Mouse (Mus musculus) kidney, postnatal 0 days (tissue): ENCODE measurements around the gene Ccdc38. TPM values are rescaled to one million over a fixed set of nuclear protein-coding genes. Genes with fewer than 3 reads are reported as not detected.

ENCODE experiments used
- ATAC-seq: fragments of 200-750 bp; cut with Nextera tagmentation; replicated peaks from 2 replicates; pipeline ENCODE4 v1.8.0; 2017; ENCODE audit warnings: low read depth, moderate number of reproducible peaks, moderate TSS enrichment, moderate library complexity; ENCODE audit not compliant: low FRiP score
- DNase-seq: peaks from one replicate; pipeline ENCODE4 v3.0.0-alpha.2; 2016; ENCODE audit warnings: low spot score
- H3K27ac ChIP-seq: fragments of 300-500 bp; sonication (generic); 2 replicates; pipeline ENCODE4 v1.5.1; 2014; ENCODE audit warnings: mild to moderate bottlenecking
- H3K27me3 ChIP-seq: fragments of 300-500 bp; sonication (generic); 2 replicates; pipeline ENCODE4 v1.6.1; 2014; ENCODE audit warnings: low read length, mixed read lengths; ENCODE audit not compliant: insufficient read depth
- H3K36me3 ChIP-seq: fragments of 300-500 bp; sonication (generic); 2 replicates; pipeline ENCODE4 v1.6.1; 2014; ENCODE audit warnings: low read length, mixed read lengths; ENCODE audit not compliant: insufficient read depth
- H3K4me1 ChIP-seq: fragments of 300-500 bp; sonication (generic); replicated peaks from 2 replicates; pipeline ENCODE4 v1.6.1; 2014; ENCODE audit warnings: antibody characterized with exemption, low read length, mixed read lengths; ENCODE audit not compliant: insufficient read depth
- H3K4me2 ChIP-seq: fragments of 300-500 bp; sonication (generic); 2 replicates; pipeline ENCODE4 v1.6.1; 2014; ENCODE audit warnings: mild to moderate bottlenecking, low read length, moderate library complexity, mixed read lengths
- H3K4me3 ChIP-seq: fragments of 300-500 bp; sonication (generic); replicated peaks from 2 replicates; pipeline ENCODE4 v1.5.1; 2014; ENCODE audit warnings: low read depth, low read length
- H3K9ac ChIP-seq: fragments of 300-500 bp; sonication (generic); 2 replicates; pipeline ENCODE4 v1.6.1; 2014; ENCODE audit warnings: low read depth, low read length
- H3K9me3 ChIP-seq: fragments of 300-500 bp; sonication (generic); replicated peaks from 2 replicates; pipeline ENCODE4 v1.6.1; 2016; ENCODE audit warnings: low read length, inconsistent platforms, mixed read lengths
- CTCF ChIP-seq: IDR thresholded peaks from 2 replicates; pipeline ENCODE4 v1.5.1; 2016; ENCODE audit warnings: antibody characterized with exemption, low read depth, mild to moderate bottlenecking, moderate library complexity
- WGBS: fragments of 180-500 bp; shearing (Covaris S2); extraction: QIAGEN DNeasy Blood & Tissue Kit; methylation state at CpG from one replicate; pipeline ENCODE4 v1.1.7; 2014; 5-methylcytosine and 5-hydroxymethylcytosine counted together
- polyA plus RNA-seq: library from polyadenylated mRNA; unstranded; fragments of >200 nt; fragmentation: Nextera tagmentation; extraction: Ambion mirVana; gene quantifications from 2 replicates; pipeline ENCODE4 v1.2.1, GENCODE M21; 2015

Gene Ccdc38
- polyA plus RNA-seq, 1 experiment from 2014 or later, result 0.26 TPM

DNA sequence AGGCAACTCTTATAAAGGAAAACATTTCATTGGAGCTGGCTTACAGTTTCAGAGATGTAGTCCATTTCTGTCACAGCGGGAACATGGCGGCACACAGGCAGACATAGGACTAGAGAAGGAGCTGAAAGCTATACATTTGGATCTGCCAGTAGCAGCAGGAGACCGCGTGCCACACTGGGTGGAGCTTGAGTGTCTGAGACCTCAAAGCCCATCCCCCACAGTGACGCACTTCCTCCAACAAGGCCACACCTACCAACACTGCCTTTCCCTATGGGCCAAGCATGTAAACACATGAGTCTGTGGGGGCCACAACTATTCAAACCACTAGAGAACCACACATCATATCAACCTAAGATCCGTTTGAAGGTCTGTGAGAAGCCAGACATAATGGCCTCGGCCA, 68.8 kb downstream of the Ccdc38 start:
- Histone ChIP-seq H3K36me3 (no peaks in the 10 kb centered on the region), H3K9ac (no peak overlapping the region), H3K27ac (no peak overlapping the region), H3K4me3 (no peak overlapping the region), H3K27me3 (no peaks in the 10 kb centered on the region), H3K4me1 (no peaks in the 10 kb centered on the region), H3K9me3 (no peaks in the 10 kb centered on the region), H3K4me2 (no peak overlapping the region)
- ATAC-seq (no peak), DNase-seq (no peak)
- TF ChIP-seq CTCF, result no peak
- 93% methylated on average over 7 of the region's 7 CpGs for WGBS

DNA sequence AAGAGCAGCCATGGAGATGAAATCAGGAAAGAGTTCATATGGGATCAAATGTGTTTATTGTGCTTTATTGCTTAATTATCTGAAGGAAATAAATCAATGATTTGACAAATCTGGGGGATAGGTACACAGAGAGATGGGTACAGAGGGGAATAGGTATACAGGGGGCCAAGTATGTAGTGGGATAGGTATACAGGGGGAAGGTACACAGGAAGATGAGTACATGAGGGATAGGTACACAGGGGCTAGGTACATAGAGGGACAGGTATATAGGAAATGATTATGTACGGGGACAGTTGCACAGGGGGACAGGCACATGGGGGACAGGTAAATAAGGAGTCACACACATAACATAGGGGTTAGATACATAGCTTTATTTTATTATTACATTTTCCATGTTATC, 70.5 kb downstream of the Ccdc38 start:
- no peak for ATAC-seq

DNA sequence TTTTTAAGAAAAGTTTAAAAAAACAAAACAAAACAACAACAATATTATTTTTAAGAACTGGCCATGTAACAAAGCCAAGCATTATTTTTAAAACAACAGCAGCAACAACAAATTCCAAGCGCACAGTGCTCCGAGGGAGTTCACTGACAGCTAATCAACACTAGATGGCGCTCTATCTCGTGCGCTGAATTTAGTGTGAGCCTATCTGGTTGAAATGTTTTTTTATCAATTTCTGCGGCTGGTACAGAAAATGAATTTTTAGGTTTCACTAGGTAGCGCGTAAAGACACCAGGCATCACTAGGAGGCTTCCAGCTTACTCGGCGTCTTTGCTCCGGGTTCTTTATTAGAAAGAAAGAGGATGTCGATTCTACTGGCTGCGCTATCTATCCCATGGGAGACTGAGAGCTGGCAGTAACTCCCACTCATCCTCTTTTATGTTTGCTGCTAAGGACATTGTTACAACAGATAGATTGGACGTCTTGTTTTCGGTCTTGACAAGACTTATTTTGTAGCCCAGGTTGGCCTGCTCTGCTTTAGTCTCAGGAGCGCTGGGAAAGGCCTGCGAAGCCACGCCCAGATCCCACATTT, 71.1 kb downstream of the Ccdc38 start:
- Histone ChIP-seq H3K36me3 (no peaks in the 10 kb centered on the region), H3K4me1 (no peaks in the 10 kb centered on the region), H3K9me3 (no peaks in the 10 kb centered on the region), H3K4me3 (no peak overlapping the region), H3K27ac (no peak overlapping the region), H3K4me2 (peak overlapping the region; percentile 21; the same call in 1 of the 2 replicates), H3K9ac (no peak overlapping the region), H3K27me3 (no peaks in the 10 kb centered on the region)
- 45% methylated on average over 18 of the region's 18 CpGs for WGBS
- peak; percentile 92 for TF ChIP-seq CTCF
- no peak for ATAC-seq
- peak; percentile 79 for DNase-seq

More for the DNA sequence above, 70.5 kb downstream of the Ccdc38 start:
- Histone ChIP-seq H3K4me3 (no peak overlapping the region), H3K4me1 (no peaks in the 10 kb centered on the region), H3K27ac (no peak overlapping the region), H3K4me2 (no peak overlapping the region), H3K9ac (no peak overlapping the region), H3K36me3 (no peaks in the 10 kb centered on the region), H3K9me3 (no peaks in the 10 kb centered on the region), H3K27me3 (no peaks in the 10 kb centered on the region)
- no peak for TF ChIP-seq CTCF
- no peak for DNase-seq
- 86% methylated on average over 1 of the region's 1 CpGs for WGBS

DNA sequence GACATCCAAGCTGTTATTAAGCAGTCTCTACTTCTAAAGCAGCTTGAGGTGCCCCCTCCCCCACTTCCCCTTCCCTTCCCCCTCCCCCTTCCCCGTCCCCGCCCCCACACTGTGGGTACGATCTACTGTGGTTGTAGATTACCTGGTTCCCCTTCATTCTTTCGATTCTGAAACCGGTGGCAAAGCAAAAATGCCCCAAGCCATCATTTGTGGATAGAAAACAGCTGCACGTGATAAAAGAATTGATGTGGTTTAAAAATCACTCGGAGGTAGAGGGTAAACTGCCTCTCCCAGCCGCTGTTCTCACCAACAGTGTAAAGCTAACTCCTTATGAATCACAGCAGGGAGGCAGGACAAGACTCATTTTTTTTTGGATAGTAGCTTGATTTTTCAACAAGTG, 74.4 kb downstream of the Ccdc38 start:
- Histone ChIP-seq H3K4me3 (no peak overlapping the region), H3K4me2 (no peak overlapping the region), H3K9me3 (no peaks in the 10 kb centered on the region), H3K4me1 (no peaks in the 10 kb centered on the region), H3K9ac (no peak overlapping the region), H3K27me3 (no peaks in the 10 kb centered on the region), H3K36me3 (no peaks in the 10 kb centered on the region), H3K27ac (no peak overlapping the region)
- TF ChIP-seq CTCF, result no peak
- WGBS, result 58% methylated on average over 8 of the region's 8 CpGs
- DNase-seq (no peak), ATAC-seq (no peak)

DNA sequence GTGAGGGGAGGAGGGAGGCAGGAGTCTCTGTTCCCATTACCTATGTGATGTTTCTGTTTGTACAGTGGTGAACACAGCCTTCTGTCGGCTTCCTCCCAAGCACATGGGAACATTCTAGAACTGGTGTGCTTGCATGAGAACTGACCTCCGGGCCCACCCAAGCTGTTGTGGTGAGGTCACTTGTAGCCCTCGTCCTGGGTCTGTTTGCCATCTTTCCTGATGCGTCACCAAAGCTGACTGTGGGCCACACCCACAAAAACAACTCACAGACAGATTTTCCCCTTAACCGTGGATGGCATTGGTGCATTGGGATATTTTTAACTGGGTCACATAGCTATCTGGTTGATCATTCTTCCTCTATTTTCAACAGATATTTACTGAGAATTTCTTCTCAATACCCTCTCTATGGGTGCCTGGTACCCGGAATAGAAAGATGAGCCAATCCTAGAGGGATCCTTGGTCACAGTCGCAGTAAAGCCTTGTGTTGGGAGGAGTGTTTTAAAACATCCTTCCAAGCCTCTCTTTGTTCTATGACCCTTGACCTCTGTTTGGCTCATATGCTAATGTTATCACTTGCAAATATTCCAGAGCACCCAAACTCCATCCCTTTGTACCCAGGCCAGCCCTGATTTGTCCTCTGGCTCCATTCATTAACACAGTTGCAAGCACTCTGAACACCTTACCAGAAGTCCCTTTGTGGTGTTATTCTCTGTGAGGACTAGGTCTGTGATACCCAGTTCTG, 80.2 kb downstream of the Ccdc38 start:
- H3K9ac ChIP-seq, result no peak overlapping the region
- no peak overlapping the region for H3K4me2 ChIP-seq
- no peak overlapping the region for H3K27ac ChIP-seq
- H3K9me3 ChIP-seq, result no peaks in the 10 kb centered on the region
- H3K36me3 ChIP-seq, result no peaks in the 10 kb centered on the region
- no peak for TF ChIP-seq CTCF
- DNase-seq (no peak), ATAC-seq (no peak)
- H3K4me3 ChIP-seq, result no peak overlapping the region
- WGBS, result 65% methylated on average over 7 of the region's 7 CpGs
- no peaks in the 10 kb centered on the region for H3K27me3 ChIP-seq
- peaks cover 6% of the 10 kb centered on the region for H3K4me1 ChIP-seq

DNA sequence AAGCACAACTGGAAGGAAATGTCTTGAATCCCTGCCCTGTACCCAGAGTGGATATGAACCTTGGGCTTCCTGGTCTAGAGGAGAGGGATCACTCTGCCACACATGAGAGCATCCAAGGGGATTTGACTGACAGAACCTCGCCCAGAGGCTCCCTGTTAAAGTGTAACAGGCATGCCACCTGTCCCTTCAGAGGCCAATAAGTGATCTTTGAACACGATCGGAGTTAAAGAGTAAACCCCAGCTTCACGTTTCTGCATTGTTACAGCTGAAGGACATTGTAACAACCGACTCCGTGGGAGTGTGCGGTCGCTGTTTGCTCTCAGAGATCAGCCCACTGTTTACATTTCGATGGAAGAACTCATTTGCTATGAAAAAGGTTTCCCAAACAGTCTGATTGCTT, 83.3 kb downstream of the Ccdc38 start:
- Histone ChIP-seq H3K4me3 (no peak overlapping the region), H3K9ac (no peak overlapping the region), H3K27ac (peak overlapping the region; percentile 60; the same call in 1 of the 2 replicates), H3K4me1 (peaks cover 6% of the 10 kb centered on the region), H3K36me3 (no peaks in the 10 kb centered on the region), H3K9me3 (no peaks in the 10 kb centered on the region), H3K4me2 (peak overlapping the region; percentile 48), H3K27me3 (no peaks in the 10 kb centered on the region)
- no peak for TF ChIP-seq CTCF
- ATAC-seq, result peak; percentile 86
- peak; percentile 51 for DNase-seq
- WGBS, result 14% methylated on average over 9 of the region's 9 CpGs
